Mouse (Mus musculus) neural tube, embryonic 14.5 days (tissue): ENCODE measurements around the gene Sigirr. TPM values are rescaled to one million over a fixed set of nuclear protein-coding genes. Genes with fewer than 3 reads are reported as not detected.

Source experiments
- ATAC-seq: fragments of 200-750 bp; cut with Nextera tagmentation; 2 replicates; pipeline ENCODE4 v1.8.0; 2017; ENCODE audit warnings: low read depth, mild to moderate bottlenecking, moderate TSS enrichment, moderate library complexity
- H3K27ac ChIP-seq: fragments of 300-500 bp; sonication (generic); 2 replicates; pipeline ENCODE4 v1.5.1; 2014; ENCODE audit warnings: low read depth, mild to moderate bottlenecking, control low read depth, low read length, moderate library complexity, mixed read lengths
- H3K27me3 ChIP-seq: fragments of 300-500 bp; sonication (generic); 2 replicates; pipeline ENCODE4 v1.6.1; 2014; ENCODE audit warnings: low read length; ENCODE audit not compliant: control insufficient read depth, insufficient read depth
- H3K36me3 ChIP-seq: fragments of 300-500 bp; sonication (generic); 2 replicates; pipeline ENCODE4 v1.6.1; 2014; ENCODE audit warnings: low read length, mixed read lengths; ENCODE audit not compliant: control insufficient read depth, insufficient read depth
- H3K4me1 ChIP-seq: fragments of 300-500 bp; sonication (generic); 2 replicates; pipeline ENCODE4 v1.6.1; 2014; ENCODE audit warnings: low read length; ENCODE audit not compliant: control insufficient read depth, insufficient read depth
- H3K4me2 ChIP-seq: fragments of 300-500 bp; sonication (generic); 2 replicates; pipeline ENCODE4 v1.6.1; 2014; ENCODE audit warnings: mild to moderate bottlenecking, low read depth, low read length, control low read depth
- H3K4me3 ChIP-seq: fragments of 300-500 bp; sonication (generic); 2 replicates; pipeline ENCODE4 v1.5.1; 2014; ENCODE audit warnings: low read depth, low read length, control low read depth, mixed read lengths
- H3K9ac ChIP-seq: fragments of 300-500 bp; sonication (generic); replicated peaks from 2 replicates; pipeline ENCODE4 v1.6.1; 2014; ENCODE audit warnings: low read depth, mild to moderate bottlenecking, control low read depth, low read length, mixed read lengths
- H3K9me3 ChIP-seq: fragments of 300-500 bp; sonication (generic); 2 replicates; pipeline ENCODE4 v1.6.1; 2016; ENCODE audit warnings: low read length; ENCODE audit not compliant: control insufficient read depth
- WGBS: fragments of 180-500 bp; shearing (Covaris S2); extraction: QIAGEN DNeasy Blood & Tissue Kit; methylation state at CpG from one replicate; pipeline ENCODE4 v1.1.7; 2014; 5-methylcytosine and 5-hydroxymethylcytosine counted together
- polyA plus RNA-seq: library from polyadenylated mRNA; unstranded; fragments of >200 nt; fragmentation: Nextera tagmentation; extraction: Ambion mirVana; gene quantifications from 2 replicates; pipeline ENCODE4 v1.2.1, GENCODE M21; 2014

Sigirr gene
- polyA plus RNA-seq, 1 experiment from 2014 or later, result 1.2 TPM

GRCm38 (mm10) chr7:141048226-141049218, 51.9 kb downstream of the Sigirr start:
- Histone ChIP-seq H3K9me3 (no peaks in the 10 kb centered on the region), H3K4me3 (peak overlapping the region; percentile 33), H3K27ac (peak overlapping the region; percentile 73), H3K36me3 (no peaks in the 10 kb centered on the region), H3K9ac (peak overlapping the region; percentile 46; the same call in 1 of the 2 replicates), H3K4me1 (0 out of 2 replicates have a peak, but pooled peaks cover 4% of the 10 kb centered on the region), H3K27me3 (no peaks in the 10 kb centered on the region), H3K4me2 (peak overlapping the region; percentile 81)
- WGBS, result 12% methylated on average over 21 of the region's 21 CpGs
- ATAC-seq, result peak; percentile 94

- ATAC-seq, result peak; percentile 83
- peak overlapping the region; percentile 81 for H3K4me2 ChIP-seq
- no peaks in the 10 kb centered on the region for H3K9me3 ChIP-seq
- H3K4me3 ChIP-seq, result peak overlapping the region; percentile 33
- H3K27me3 ChIP-seq, result no peaks in the 10 kb centered on the region
- peak overlapping the region; percentile 73 for H3K27ac ChIP-seq
- peak overlapping the region; percentile 46; the same call in 1 of the 2 replicates for H3K9ac ChIP-seq
- H3K4me1 ChIP-seq, result 0 out of 2 replicates have a peak, but pooled peaks cover 4% of the 10 kb centered on the region
- 6% methylated on average over 16 of the region's 19 CpGs for WGBS
- H3K36me3 ChIP-seq, result no peaks in the 10 kb centered on the region
These were observed 52.7 kb downstream of the Sigirr start for GRCm38 (mm10) chr7:141047581-141048225.

- H3K27me3 ChIP-seq, result no peaks in the 10 kb centered on the region
- 66% methylated on average over 6 of the region's 6 CpGs for WGBS
- 0 out of 2 replicates have a peak, but pooled peaks cover 4% of the 10 kb centered on the region for H3K4me1 ChIP-seq
- peak overlapping the region; percentile 81; the same call in 1 of the 2 replicates for H3K4me2 ChIP-seq
- H3K36me3 ChIP-seq, result no peaks in the 10 kb centered on the region
- H3K9ac ChIP-seq, result no peak overlapping the region
- no peak overlapping the region for H3K4me3 ChIP-seq
- no peaks in the 10 kb centered on the region for H3K9me3 ChIP-seq
- no peak overlapping the region for H3K27ac ChIP-seq
- ATAC-seq, result no peak
These were observed 53.3 kb downstream of the Sigirr start for GRCm38 (mm10) chr7:141046931-141047580.

- H3K27ac ChIP-seq, result no peak overlapping the region
- H3K9ac ChIP-seq, result no peak overlapping the region
- H3K36me3 ChIP-seq, result no peaks in the 10 kb centered on the region
- H3K4me1 ChIP-seq, result 0 out of 2 replicates have a peak, but pooled peaks cover 4% of the 10 kb centered on the region
- no peak overlapping the region for H3K4me3 ChIP-seq
- H3K4me2 ChIP-seq, result no peak overlapping the region
- no peak for ATAC-seq
- 47% methylated on average over 4 of the region's 4 CpGs for whole genome bisulfite sequencing
- H3K27me3 ChIP-seq, result no peaks in the 10 kb centered on the region
- H3K9me3 ChIP-seq, result no peaks in the 10 kb centered on the region
These were observed 57.8 kb downstream of the Sigirr start for GRCm38 (mm10) chr7:141042539-141042938.

GRCm38 (mm10) chr7:141041661-141042060, 58.7 kb downstream of the Sigirr start:
- no peaks in the 10 kb centered on the region for H3K9me3 ChIP-seq
- H3K9ac ChIP-seq, result no peak overlapping the region
- no peaks in the 10 kb centered on the region for H3K27me3 ChIP-seq
- peak; percentile 78 for ATAC-seq
- H3K4me3 ChIP-seq, result no peak overlapping the region
- no peak overlapping the region; the same call in 1 of the 2 replicates for H3K27ac ChIP-seq
- H3K4me2 ChIP-seq, result no peak overlapping the region
- WGBS, result 32% methylated on average over 5 of the region's 5 CpGs
- H3K4me1 ChIP-seq, result no peaks in the 10 kb centered on the region
- H3K36me3 ChIP-seq, result no peaks in the 10 kb centered on the region

Other genes with a start within 250 kb of the Sigirr start
- 0.56 TPM in 1 of 2 replicates, not detected in the other for gene Gm45785, start 244.2 kb downstream of the Sigirr start, polyA plus RNA-seq
- 89.4 and 101 TPM in 2 replicates for gene Ric8a, start 243.6 kb downstream of the Sigirr start, polyA plus RNA-seq
- gene Bet1l, start 243.0 kb downstream of the Sigirr start, polyA plus RNA-seq, result 55.8 and 60.1 TPM in 2 replicates
- gene Psmd13, start 218.6 kb downstream of the Sigirr start, polyA plus RNA-seq, result 144 and 155 TPM in 2 replicates
- 46.8 and 61.6 TPM in 2 replicates for gene Sirt3, start 218.3 kb downstream of the Sigirr start, polyA plus RNA-seq
- not detected in 2 replicates for gene Cox8b, start 200.1 kb downstream of the Sigirr start, polyA plus RNA-seq
- 0.27 and 0.64 TPM in 2 replicates for gene Nlrp6, start 179.7 kb downstream of the Sigirr start, polyA plus RNA-seq
- gene Pgghg, start 159.2 kb downstream of the Sigirr start, polyA plus RNA-seq, result 4.6 and 8.7 TPM in 2 replicates
- 0.28 and 0.62 TPM in 2 replicates for gene Ifitm5, start 150.3 kb downstream of the Sigirr start, polyA plus RNA-seq
- gene Gm45717, start 144.6 kb downstream of the Sigirr start, polyA plus RNA-seq, result not detected in 2 replicates
- 103 and 195 TPM in 2 replicates for gene Ifitm2, start 144.6 kb downstream of the Sigirr start, polyA plus RNA-seq
- 3.5 and 23.6 TPM in 2 replicates for gene Ifitm1, start 133.4 kb downstream of the Sigirr start, polyA plus RNA-seq
- 19.3 and 34.1 TPM in 2 replicates for gene Ifitm3, start 89.8 kb downstream of the Sigirr start, polyA plus RNA-seq
- gene Ifitm6, start 82.6 kb downstream of the Sigirr start, polyA plus RNA-seq, result 0.58 and 0.88 TPM in 2 replicates
- not detected in 2 replicates for gene Gm17387, start 71.4 kb downstream of the Sigirr start, polyA plus RNA-seq
- gene B4galnt4, start 39.5 kb downstream of the Sigirr start, polyA plus RNA-seq, result 34.8 and 36.6 TPM in 2 replicates
- gene Pkp3, start 22.4 kb downstream of the Sigirr start, polyA plus RNA-seq, result not detected in 2 replicates
- 0.14 and 0.63 TPM in 2 replicates for gene Ano9, start 17.2 kb upstream of the Sigirr start, polyA plus RNA-seq
- 71.7 and 80.8 TPM in 2 replicates for gene Ptdss2, start 21.8 kb upstream of the Sigirr start, polyA plus RNA-seq
- 45.3 and 54.3 TPM in 2 replicates for gene Rnh1, start 72.3 kb upstream of the Sigirr start, polyA plus RNA-seq
- gene Hras, start 93.4 kb upstream of the Sigirr start, polyA plus RNA-seq, result 152 and 166 TPM in 2 replicates
- 4.4 and 6.7 TPM in 2 replicates for gene Lrrc56, start 93.6 kb upstream of the Sigirr start, polyA plus RNA-seq
- gene Lmntd2, start 113.5 kb upstream of the Sigirr start, polyA plus RNA-seq, result 0.21 and 0.45 TPM in 2 replicates
- 24.8 and 25.3 TPM in 2 replicates for gene Rassf7, start 115.3 kb upstream of the Sigirr start, polyA plus RNA-seq
- 59.5 and 72.3 TPM in 2 replicates for gene Phrf1, start 128.2 kb upstream of the Sigirr start, polyA plus RNA-seq
- gene Irf7, start 165.9 kb upstream of the Sigirr start, polyA plus RNA-seq, result 0.57 and 0.66 TPM in 2 replicates
- not detected in 2 replicates for gene Cdhr5, start 176.2 kb upstream of the Sigirr start, polyA plus RNA-seq
- gene Sct, start 178.6 kb upstream of the Sigirr start, polyA plus RNA-seq, result 3.9 and 4.2 TPM in 2 replicates
- 0.73 and 0.90 TPM in 2 replicates for gene Drd4, start 191.4 kb upstream of the Sigirr start, polyA plus RNA-seq
- gene Deaf1, start 227.1 kb upstream of the Sigirr start, polyA plus RNA-seq, result 186 and 228 TPM in 2 replicates
- gene Tmem80, start 227.2 kb upstream of the Sigirr start, polyA plus RNA-seq, result 36.7 and 40.2 TPM in 2 replicates
- gene Eps8l2, start 238.3 kb upstream of the Sigirr start, polyA plus RNA-seq, result 0.33 and 0.51 TPM in 2 replicates